In genomic region chr9:21925506-21925905, GRCm38 (mm10) we compare ENCODE assay signal across 1 mouse cellular context.
TF ChIP-seq lines count a peak whose summit lies in the region.

No protein-coding gene starts in this region.

TF ChIP-seq in myocyte, 11 proteins besides CTCF, POLR2A, EP300 and RAD21:
- no peak for TF ChIP-seq REST (IDR thresholded peaks at IDR 0.05; ENCODE audit: insufficient read depth, insufficient read length)
- no peak for TF ChIP-seq POLR2AphosphoS2 (IDR thresholded peaks at IDR 0.05; ENCODE audit: insufficient read length, low read depth)
- TF ChIP-seq TCF3 (IDR thresholded peaks at IDR 0.05; ENCODE audit: insufficient read length, low read depth): no peak
- no peak for TF ChIP-seq E2F4 (IDR thresholded peaks at IDR 0.05; ENCODE audit: insufficient read depth)
- TF ChIP-seq TCF12 (IDR thresholded peaks at IDR 0.05; ENCODE audit: insufficient read depth, poor library complexity, severe bottlenecking): no peak
- TF ChIP-seq MAX (IDR thresholded peaks at IDR 0.05; ENCODE audit: low read depth): no peak
- TF ChIP-seq MYOG (IDR thresholded peaks at IDR 0.05; ENCODE audit: control insufficient read depth in 1 of 3, insufficient read depth in 1 of 3, insufficient read length in 2 of 3, low read depth in 2 of 3): no peak
